Mouse (Mus musculus) layer of hippocampus, postnatal 14 days (tissue): ENCODE data around the gene Arv1. TPM values are rescaled to one million over a fixed set of nuclear protein-coding genes. Genes with fewer than 3 reads are reported as not detected.

Experiments used
- DNase-seq, 2 experiments: peaks; one replicate each; pipeline ENCODE4 v3.0.0; 2021 to 2022; ENCODE audit warnings: low spot score in 2 of 2, mixed read lengths in 1 of 2
- total RNA-seq, 2 experiments: library from RNA; stranded (reverse); gene quantifications; 2 replicates each; pipeline ENCODE4 v1.2.3; 2021

The Arv1 gene
- total RNA-seq, 2 experiments from 2014 or later, result 11.3 to 13.3 TPM

GRCm38 (mm10) chr8:124720938-124721861 is 739 bp upstream of the Arv1 start:
- DNase-seq, result no peak

GRCm38 (mm10) chr8:124724301-124724700 is 2.4 kb downstream of the Arv1 start:
- DNase-seq, result no peak

- DNase-seq, result no peak
These were observed 10.9 kb downstream of the Arv1 start for GRCm38 (mm10) chr8:124732828-124733227.

GRCm38 (mm10) chr8:124735371-124735911 is 13.5 kb downstream of the Arv1 start:
- no peak for DNase-seq

- no peak for DNase-seq
These were observed 17.3 kb downstream of the Arv1 start for GRCm38 (mm10) chr8:124739268-124739667.

- DNase-seq, result no peak
These were observed 24.7 kb downstream of the Arv1 start for GRCm38 (mm10) chr8:124746661-124747060.

GRCm38 (mm10) chr8:124751191-124751590 is 29.3 kb downstream of the Arv1 start:
- no peak for DNase-seq

GRCm38 (mm10) chr8:124751709-124752173 is 29.8 kb downstream of the Arv1 start, which contains the start of gene Fam89a:
TSS of gene Fam89a (minus strand) at chr8:124751832.
- DNase-seq, result no peak

- DNase-seq, result no peak
These were observed 30.5 kb downstream of the Arv1 start for GRCm38 (mm10) chr8:124752325-124752862.

GRCm38 (mm10) chr8:124754101-124754791 is 32.3 kb downstream of the Arv1 start:
- peak in 1 of 2 experiments; percentile 57 for DNase-seq

GRCm38 (mm10) chr8:124754792-124755190 is 32.9 kb downstream of the Arv1 start:
- DNase-seq, result no peak

GRCm38 (mm10) chr8:124755481-124755880 is 33.5 kb downstream of the Arv1 start:
- no peak for DNase-seq

- no peak for DNase-seq
These were observed 34.2 kb downstream of the Arv1 start for GRCm38 (mm10) chr8:124756153-124756552.

- no peak for DNase-seq
These were observed 34.7 kb downstream of the Arv1 start for GRCm38 (mm10) chr8:124756601-124757000.

- no peak for DNase-seq
These were observed 36.6 kb downstream of the Arv1 start for GRCm38 (mm10) chr8:124758544-124758943.

GRCm38 (mm10) chr8:124763061-124763460 is 41.1 kb downstream of the Arv1 start:
- DNase-seq, result no peak

GRCm38 (mm10) chr8:124772389-124772788 is 50.5 kb downstream of the Arv1 start:
- DNase-seq, result peak; percentile 27 to 60

GRCm38 (mm10) chr8:124775695-124776094 is 53.8 kb downstream of the Arv1 start:
- peak; percentile 67 to 82 for DNase-seq

GRCm38 (mm10) chr8:124780236-124780635 is 58.3 kb downstream of the Arv1 start:
- no peak for DNase-seq

GRCm38 (mm10) chr8:124782431-124782830 is 60.5 kb downstream of the Arv1 start:
- no peak for DNase-seq

GRCm38 (mm10) chr8:124783228-124783627 is 61.3 kb downstream of the Arv1 start:
- no peak for DNase-seq
